22 mouse cellular contexts compared by ENCODE assay signal in the genomic region with DNA sequence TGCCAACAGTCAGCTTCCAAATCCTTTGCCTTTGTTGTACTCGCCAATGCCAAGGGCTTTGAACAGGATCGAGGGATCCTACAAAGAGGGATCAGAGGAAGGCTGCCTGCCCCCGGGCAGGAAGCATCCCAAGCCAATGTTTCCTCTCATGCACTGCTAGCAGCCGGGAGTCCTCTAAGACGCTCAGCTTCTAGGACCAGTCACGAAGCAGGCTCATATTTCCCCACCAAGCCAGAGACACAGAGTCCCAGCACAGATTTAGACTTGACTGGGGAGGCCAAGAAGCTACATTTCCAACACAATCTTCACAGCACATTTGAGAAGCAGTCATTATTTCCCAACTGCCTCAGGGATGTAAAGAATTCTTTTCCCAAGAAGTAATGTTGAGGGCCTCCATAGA. TPM values are rescaled to one million over a fixed set of nuclear protein-coding genes. Genes with fewer than 3 reads are reported as not detected.
A peak's percentile ranks its signal among the peaks of the same experiment; 100 is the strongest.
DNase-seq lines count a peak whose midpoint lies in the region; ATAC-seq and TF ChIP-seq lines count a peak whose summit lies in the region.
"Had no signal": no experiment of that assay in that cellular context is flagged by ENCODE, and none has a peak within 500 bp of the region (broad histone marks: within the 10 kb centered on the region; RNA-seq: fewer than 3 reads in every experiment).

No protein-coding gene starts in this region.

- H3K27ac ChIP-seq in kidney, embryonic 16.5 days (ENCODE audit: low read length) = no peak overlapping the region
- H3K27ac ChIP-seq: embryonic facial prominence, embryonic 12.5 days; forebrain, embryonic 12.5 days; hindbrain, embryonic 12.5 days had no signal

- ATAC-seq in kidney, embryonic 16.5 days (ENCODE audit: low FRiP score, low TSS enrichment) = no peak
- ATAC-seq in inflammation-experienced regulatory T-cells, adult 6 months = no peak
- ATAC-seq: forebrain, embryonic 16.5 days had no signal

- no peaks in the 10 kb centered on the region for H3K4me1 ChIP-seq in kidney, embryonic 16.5 days (ENCODE audit: insufficient read depth, low read length)
- no peaks in the 10 kb centered on the region for H3K4me1 ChIP-seq in lung, adult 2 months (ENCODE audit: control insufficient read depth, insufficient read depth, low read length)
- H3K4me1 ChIP-seq: embryonic facial prominence, embryonic 12.5 days; forebrain, embryonic 12.5 days; hindbrain, embryonic 12.5 days had no signal

- no peak overlapping the region for H3K4me3 ChIP-seq in kidney, embryonic 16.5 days (ENCODE audit: low read length)
- no peak overlapping the region for H3K4me3 ChIP-seq in lung, adult 2 months (replicated peaks; ENCODE audit: extremely low read depth, low read depth, low read length)
- H3K4me3 ChIP-seq: embryonic facial prominence, embryonic 12.5 days; forebrain, embryonic 12.5 days; hindbrain, embryonic 12.5 days had no signal

- H3K27me3 ChIP-seq in kidney, embryonic 16.5 days (ENCODE audit: insufficient read depth, low read length) = no peaks in the 10 kb centered on the region
- H3K27me3 ChIP-seq: embryonic facial prominence, embryonic 12.5 days; forebrain, embryonic 12.5 days; hindbrain, embryonic 12.5 days had no signal

- no peak for TF ChIP-seq CTCF in lung, adult 2 months (IDR thresholded peaks at IDR 0.05; ENCODE audit: insufficient read depth, low read length)

- H3K4me2 ChIP-seq in kidney, embryonic 16.5 days (replicated peaks; ENCODE audit: low read depth, low read length) = no peak overlapping the region
- H3K4me2 ChIP-seq: embryonic facial prominence, embryonic 12.5 days; forebrain, embryonic 12.5 days; hindbrain, embryonic 12.5 days had no signal

- no peaks in the 10 kb centered on the region for H3K9me3 ChIP-seq in kidney, embryonic 16.5 days (ENCODE audit: low read length)
- H3K9me3 ChIP-seq: embryonic facial prominence, embryonic 12.5 days; forebrain, embryonic 12.5 days; hindbrain, embryonic 12.5 days had no signal

- H3K9ac ChIP-seq in kidney, embryonic 16.5 days (replicated peaks; ENCODE audit: low read length) = no peak overlapping the region
- H3K9ac ChIP-seq: embryonic facial prominence, embryonic 12.5 days; forebrain, embryonic 12.5 days; hindbrain, embryonic 12.5 days had no signal

- 48% methylated on average over 6 of the region's 6 CpGs for WGBS in kidney, embryonic 16.5 days
- WGBS in lung, adult 2 months = 32% methylated on average over 6 of the region's 6 CpGs

- no peaks in the 10 kb centered on the region for H3K36me3 ChIP-seq in kidney, embryonic 16.5 days (ENCODE audit: insufficient read depth, low read length)
- H3K36me3 ChIP-seq: embryonic facial prominence, embryonic 12.5 days; forebrain, embryonic 12.5 days; hindbrain, embryonic 12.5 days had no signal

- DNase-seq in gastrocnemius, postnatal 10 days = peak; percentile 5
- DNase-seq in gastrocnemius, postnatal 4 days (ENCODE audit: low spot score in 2 of 2) = no peak
- peak; percentile 6 to 7 for DNase-seq in kidney, postnatal 4 days
- DNase-seq in lung, postnatal 10 days = peak; percentile 22
- DNase-seq in lung, adult 2 months = no peak
- DNase-seq: adrenal gland, postnatal 10 days; cerebellum, adult 11 months; cerebellum, adult 8-10 months; cerebellum, postnatal 14 days; embryo, embryonic 11 days; gastrocnemius, postnatal 14 days; heart, postnatal 10 days; heart, postnatal 4 days had no signal

- no peak for TF ChIP-seq POLR2A in lung, adult 2 months (IDR thresholded peaks at IDR 0.05; ENCODE audit: borderline replicate concordance, extremely low read depth, low read depth, low read length)

RNA-seq across cellular contexts. Expression of a gene that starts 43.9 kb away (rescaled TPM):
- total RNA-seq in gastrocnemius, postnatal 10 days (2021) = not detected
- total RNA-seq in gastrocnemius, postnatal 4 days (2021) = under 1 TPM in 1 of 2 experiments, not detected in 1; 0.10 TPM
- polyA plus RNA-seq in kidney, embryonic 16.5 days (2015; fragmentation: Nextera tagmentation; extraction: Ambion mirVana) = 0.05 and 0.09 TPM in 2 replicates
- 3.2 and 3.9 TPM in 2 replicates for polyA plus RNA-seq in lung, adult 2 months (2012; rRNA removed)
- polyA plus RNA-seq in inflammation-experienced regulatory T-cells, adult 6 months (2017; shearing (Covaris generic)) = under 1 TPM in 1 of 3 experiments, not detected in 2; 0.05 TPM
- total RNA-seq: common myeloid progenitor, adult 5-6 weeks; gastrocnemius, postnatal 14 days; granulocyte monocyte progenitor cell, adult 5-6 weeks; heart, postnatal 4 days; MEL had no signal

Comparison
In these comparisons a context has a peak if more than half of its experiments do, and no peak if none do; other contexts are left out.
1. DNase-seq: peak in gastrocnemius, postnatal 10 days (single experiment), kidney, postnatal 4 days (2 of 2) and lung, postnatal 10 days (single experiment); none in gastrocnemius, postnatal 4 days (0 of 2) and lung, adult 2 months (single experiment).